Mouse (Mus musculus) thymus, adult 2 months (tissue): ENCODE data around the gene Lnpk.

ENCODE experiments used
- CTCF ChIP-seq: fragments of 200-500 bp; IDR thresholded peaks from 2 replicates; pipeline ENCODE4 v1.5.1; 2012; ENCODE audit warnings: mild to moderate bottlenecking, control low read depth, low read length, moderate library complexity, borderline replicate concordance; ENCODE audit not compliant: control insufficient read depth, poor library complexity, insufficient read depth; ENCODE audit errors: extremely low read depth
- POLR2A ChIP-seq: fragments of 200-500 bp; IDR thresholded peaks from 2 replicates; pipeline ENCODE4 v1.6.1; 2012; ENCODE audit warnings: mild to moderate bottlenecking, low read length, control low read depth, moderate library complexity; ENCODE audit not compliant: control insufficient read depth, poor library complexity, insufficient read depth; ENCODE audit errors: extremely low read depth

DNA sequence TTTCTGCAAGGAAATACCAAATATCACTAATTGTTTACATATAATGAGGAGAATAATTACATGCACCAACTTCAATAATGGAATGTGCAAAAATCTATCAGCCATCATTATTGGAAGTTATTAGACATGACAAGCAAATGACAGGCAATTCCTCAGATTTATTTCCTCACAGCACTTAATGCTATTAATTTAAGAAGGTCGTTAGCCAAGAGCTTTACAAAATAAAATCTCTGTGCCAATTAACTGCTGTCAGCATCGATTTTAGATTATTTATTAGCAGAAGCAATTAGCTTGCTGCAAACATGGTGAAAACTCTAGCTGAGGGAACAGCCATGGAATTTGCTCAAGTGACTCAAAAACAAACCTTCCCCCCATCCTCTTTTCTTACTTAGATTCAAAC is 30.9 kb downstream of the Lnpk start:
- TF ChIP-seq CTCF (no peak), POLR2A (no peak)
